Mouse (Mus musculus) neural tube, embryonic 11.5 days (tissue): ENCODE measurements at regions not wholly inside any gene's neighbourhood (a gene's known extent, or its start where the extent isn't known, plus 50 kb on each side); places are given as distances from the start of the nearest gene placed in this dataset.
"Not testable (repeated sequence)": the region's sequence is repeated elsewhere in the genome, so short reads cannot be mapped to it uniquely, and the experiment has no call there.

Experiments
- ATAC-seq: fragments of 200-750 bp; cut with Nextera tagmentation; 2 replicates; pipeline ENCODE4 v1.8.0; 2017; ENCODE audit warnings: moderate number of reproducible peaks, mild to moderate bottlenecking, moderate TSS enrichment, moderate library complexity; ENCODE audit not compliant: insufficient read depth, low FRiP score, low TSS enrichment
- DNase-seq: peaks from one replicate; pipeline ENCODE4 v3.0.0-alpha.2; 2015; ENCODE audit warnings: low spot score
- H3K27ac ChIP-seq: fragments of 300-500 bp; sonication (generic); 2 replicates; pipeline ENCODE4 v1.5.1; 2014; ENCODE audit warnings: low read depth, mild to moderate bottlenecking, low read length
- H3K27me3 ChIP-seq: fragments of 300-500 bp; sonication (generic); 2 replicates; pipeline ENCODE4 v1.6.1; 2014; ENCODE audit warnings: mild to moderate bottlenecking, low read length, mixed read lengths; ENCODE audit not compliant: control insufficient read depth, insufficient read depth
- H3K36me3 ChIP-seq: fragments of 300-500 bp; sonication (generic); 2 replicates; pipeline ENCODE4 v1.6.1; 2014; ENCODE audit warnings: mild to moderate bottlenecking, low read length, moderate library complexity, mixed read lengths; ENCODE audit not compliant: control insufficient read depth, insufficient read depth
- H3K4me1 ChIP-seq: fragments of 300-500 bp; sonication (generic); 2 replicates; pipeline ENCODE4 v1.6.1; 2014; ENCODE audit warnings: low read length, mixed read lengths; ENCODE audit not compliant: control insufficient read depth, insufficient read depth
- H3K4me2 ChIP-seq: fragments of 300-500 bp; sonication (generic); 2 replicates; pipeline ENCODE4 v1.6.1; 2014; ENCODE audit warnings: low read depth, mild to moderate bottlenecking, moderate library complexity
- H3K4me3 ChIP-seq: fragments of 300-500 bp; sonication (generic); 2 replicates; pipeline ENCODE4 v1.5.1; 2014; ENCODE audit warnings: low read depth, low read length
- H3K9ac ChIP-seq: fragments of 300-500 bp; sonication (generic); 2 replicates; pipeline ENCODE4 v1.6.1; 2014; ENCODE audit warnings: mild to moderate bottlenecking, low read length
- H3K9me3 ChIP-seq: fragments of 300-500 bp; sonication (generic); 2 replicates; pipeline ENCODE4 v1.6.1; 2016; ENCODE audit warnings: low read length; ENCODE audit not compliant: control insufficient read depth
- WGBS: fragments of 180-500 bp; shearing (Covaris S2); extraction: QIAGEN DNeasy Blood & Tissue Kit; methylation state at CpG from one replicate; pipeline ENCODE4 v1.1.7; 2014; 5-methylcytosine and 5-hydroxymethylcytosine counted together

- Histone ChIP-seq H3K9ac (no peak overlapping the region), H3K4me1 (no peaks in the 10 kb centered on the region), H3K4me2 (no peak overlapping the region), H3K27ac (no peak overlapping the region), H3K36me3 (no peaks in the 10 kb centered on the region), H3K9me3 (no peaks in the 10 kb centered on the region), H3K27me3 (no peaks in the 10 kb centered on the region), H3K4me3 (no peak overlapping the region)
- no peak for DNase-seq
- 71% methylated on average over 3 of the region's 3 CpGs for WGBS
- no peak for ATAC-seq
These were observed 497.8 kb upstream of the Tbl1xr1 start for GRCm38 (mm10) chr3:21578635-21579034.

- 74% methylated on average over 1 of the region's 1 CpGs for WGBS
- Histone ChIP-seq H3K36me3 (no peaks in the 10 kb centered on the region), H3K9ac (no peak overlapping the region), H3K9me3 (no peaks in the 10 kb centered on the region), H3K4me2 (no peak overlapping the region), H3K27ac (no peak overlapping the region), H3K4me1 (no peaks in the 10 kb centered on the region), H3K4me3 (no peak overlapping the region), H3K27me3 (no peaks in the 10 kb centered on the region)
- DNase-seq (no peak), ATAC-seq (no peak)
These were observed 494.3 kb upstream of the Tbl1xr1 start for GRCm38 (mm10) chr3:21582122-21582521.

GRCm38 (mm10) chr3:21585767-21586166, 490.7 kb upstream of the Tbl1xr1 start:
- Histone ChIP-seq H3K9ac (no peak overlapping the region), H3K4me1 (no peaks in the 10 kb centered on the region), H3K36me3 (no peaks in the 10 kb centered on the region), H3K4me3 (no peak overlapping the region), H3K27me3 (no peaks in the 10 kb centered on the region), H3K9me3 (no peaks in the 10 kb centered on the region), H3K27ac (no peak overlapping the region), H3K4me2 (no peak overlapping the region)
- ATAC-seq (no peak), DNase-seq (no peak)
- WGBS: 84% methylated on average over 3 of the region's 3 CpGs

GRCm38 (mm10) chr3:21606846-21607245, 469.6 kb upstream of the Tbl1xr1 start:
- Histone ChIP-seq H3K4me2 (no peak overlapping the region), H3K4me1 (no peaks in the 10 kb centered on the region), H3K27ac (no peak overlapping the region), H3K9me3 (no peaks in the 10 kb centered on the region), H3K4me3 (no peak overlapping the region), H3K27me3 (no peaks in the 10 kb centered on the region), H3K36me3 (no peaks in the 10 kb centered on the region), H3K9ac (no peak overlapping the region)
- WGBS: 99% methylated on average over 2 of the region's 2 CpGs
- ATAC-seq (no peak), DNase-seq (no peak)

- Histone ChIP-seq H3K9ac (no peak overlapping the region), H3K4me3 (no peak overlapping the region), H3K4me2 (no peak overlapping the region), H3K36me3 (no peaks in the 10 kb centered on the region), H3K4me1 (no peaks in the 10 kb centered on the region), H3K27ac (no peak overlapping the region), H3K9me3 (no peaks in the 10 kb centered on the region), H3K27me3 (no peaks in the 10 kb centered on the region)
- WGBS: 98% methylated on average over 2 of the region's 2 CpGs
- ATAC-seq (no peak), DNase-seq (no peak)
These were observed 466.2 kb upstream of the Tbl1xr1 start for GRCm38 (mm10) chr3:21610231-21610630.

GRCm38 (mm10) chr3:21621745-21622144, 454.7 kb upstream of the Tbl1xr1 start:
- Histone ChIP-seq H3K4me1 (no peaks in the 10 kb centered on the region), H3K27me3 (no peaks in the 10 kb centered on the region), H3K4me2 (no peak overlapping the region), H3K4me3 (no peak overlapping the region), H3K9ac (no peak overlapping the region), H3K36me3 (no peaks in the 10 kb centered on the region), H3K9me3 (no peaks in the 10 kb centered on the region), H3K27ac (no peak overlapping the region)
- WGBS: 94% methylated on average over 2 of the region's 2 CpGs
- no peak for ATAC-seq
- no peak for DNase-seq

- Histone ChIP-seq H3K36me3 (no peaks in the 10 kb centered on the region), H3K4me3 (no peak overlapping the region), H3K4me1 (no peaks in the 10 kb centered on the region), H3K9me3 (no peaks in the 10 kb centered on the region), H3K27ac (no peak overlapping the region), H3K9ac (no peak overlapping the region), H3K27me3 (no peaks in the 10 kb centered on the region), H3K4me2 (no peak overlapping the region)
- no peak for DNase-seq
- WGBS: 94% methylated on average over 2 of the region's 2 CpGs
- no peak for ATAC-seq
These were observed 451.4 kb upstream of the Tbl1xr1 start for GRCm38 (mm10) chr3:21625039-21625438.

GRCm38 (mm10) chr3:21626029-21626428, 450.4 kb upstream of the Tbl1xr1 start:
- no peak for ATAC-seq
- Histone ChIP-seq H3K9ac (no peak overlapping the region), H3K4me2 (no peak overlapping the region), H3K4me3 (no peak overlapping the region), H3K27me3 (no peaks in the 10 kb centered on the region), H3K9me3 (no peaks in the 10 kb centered on the region), H3K27ac (no peak overlapping the region), H3K4me1 (no peaks in the 10 kb centered on the region), H3K36me3 (no peaks in the 10 kb centered on the region)
- WGBS: 60% methylated on average over 3 of the region's 3 CpGs
- DNase-seq: no peak

- H3K36me3 ChIP-seq, DNase-seq, H3K27ac ChIP-seq, ATAC-seq, H3K4me3 ChIP-seq, H3K9me3 ChIP-seq, H3K4me2 ChIP-seq, H3K4me1 ChIP-seq, H3K9ac ChIP-seq, H3K27me3 ChIP-seq: not testable (repeated sequence)
- 94% methylated on average over 2 of the region's 2 CpGs for WGBS
These were observed 449.4 kb upstream of the Tbl1xr1 start for GRCm38 (mm10) chr3:21627048-21627447.
